23 mouse cellular contexts compared by ENCODE assay signal in the genomic region with DNA sequence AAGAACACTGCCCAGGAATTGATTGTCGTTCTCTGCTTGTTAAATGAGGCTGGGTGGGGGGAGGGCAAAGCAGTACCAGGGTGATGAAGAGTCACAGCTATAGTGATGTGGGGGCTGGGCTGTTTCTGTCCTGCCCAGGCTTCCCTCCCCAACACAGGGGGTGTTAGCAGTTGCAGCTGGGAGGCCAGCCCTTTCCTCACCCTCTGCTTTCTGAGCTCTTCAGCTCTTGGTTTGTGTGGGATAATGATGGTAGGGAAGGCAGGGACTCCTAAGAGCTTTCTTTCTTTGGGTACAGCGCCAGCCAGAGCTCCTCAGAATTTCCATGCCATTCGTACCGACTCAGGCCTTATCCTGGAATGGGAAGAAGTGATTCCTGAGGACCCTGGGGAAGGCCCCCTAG. TPM values are rescaled to one million over a fixed set of nuclear protein-coding genes. Genes with fewer than 3 reads are reported as not detected.
DNase-seq lines count a peak whose midpoint lies in the region; ATAC-seq and TF ChIP-seq lines count a peak whose summit lies in the region.
"Had no signal": no experiment of that assay in that cellular context is flagged by ENCODE, and none has a peak within 500 bp of the region (broad histone marks: within the 10 kb centered on the region; RNA-seq: fewer than 3 reads in every experiment).

No protein-coding gene starts in this region.

- DNase-seq in hindbrain, embryonic 10.5 days (ENCODE audit: low spot score): no peak
- DNase-seq in lung, embryonic 14.5 days: no peak
- DNase-seq in lung, postnatal 36 days: no peak
- peak; percentile 63 for DNase-seq in brain, adult 2 months (ENCODE audit: low read depth, low spot score)
- no peak for DNase-seq in cerebellum, adult 2 months
- DNase-seq: adrenal gland, adult 2 months; adrenal gland, postnatal 25 days; cerebellum, adult 9-10 months; cerebellum, postnatal 25 days; gastrocnemius, postnatal 14 days; heart, adult 2 months; heart, postnatal 14 days; kidney, adult 2 months had no signal

- 26% methylated on average over 4 of the region's 4 CpGs for WGBS in hindbrain, embryonic 10.5 days
- 29% methylated on average over 4 of the region's 4 CpGs for WGBS in hindbrain, embryonic 16.5 days
- 24% methylated on average over 4 of the region's 4 CpGs for WGBS in lung, embryonic 14.5 days
- 35% methylated on average over 4 of the region's 4 CpGs for WGBS in olfactory bulb, adult 2 months
- 55% methylated on average over 4 of the region's 4 CpGs for WGBS in cerebellum, adult 2 months

- no peaks in the 10 kb centered on the region for H3K9me3 ChIP-seq in hindbrain, embryonic 10.5 days
- H3K9me3 ChIP-seq in hindbrain, embryonic 16.5 days (ENCODE audit: control insufficient read depth, low read length): no peaks in the 10 kb centered on the region
- no peaks in the 10 kb centered on the region for H3K9me3 ChIP-seq in lung, embryonic 14.5 days (ENCODE audit: low read depth, low read length)
- H3K9me3 ChIP-seq: embryonic facial prominence, embryonic 12.5 days; forebrain, embryonic 12.5 days; heart, embryonic 15.5 days had no signal

- no peak overlapping the region for H3K9ac ChIP-seq in hindbrain, embryonic 16.5 days (ENCODE audit: low read depth, low read length)
- peak overlapping the region; percentile 13; the same call in 1 of the 2 replicates for H3K9ac ChIP-seq in lung, embryonic 14.5 days
- H3K9ac ChIP-seq: embryonic facial prominence, embryonic 12.5 days; forebrain, embryonic 12.5 days; heart, embryonic 15.5 days; hindbrain, embryonic 14.5 days had no signal

- peaks cover 90% of the 10 kb centered on the region for H3K36me3 ChIP-seq in hindbrain, embryonic 10.5 days
- H3K36me3 ChIP-seq in hindbrain, embryonic 16.5 days (ENCODE audit: control insufficient read depth, insufficient read depth, low read length): peaks cover 14% of the 10 kb centered on the region
- H3K36me3 ChIP-seq in lung, embryonic 14.5 days (ENCODE audit: insufficient read depth): peaks cover 65% of the 10 kb centered on the region
- H3K36me3 ChIP-seq: heart, embryonic 15.5 days had no signal

- TF ChIP-seq CTCF in lung, embryonic 14.5 days (IDR thresholded peaks at IDR 0.05; ENCODE audit: low read depth): no peak
- no peak for TF ChIP-seq CTCF in olfactory bulb, adult 2 months (IDR thresholded peaks at IDR 0.05; ENCODE audit: insufficient read depth, low read depth, low read length)
- TF ChIP-seq CTCF in cerebellum, adult 2 months (IDR thresholded peaks at IDR 0.05; ENCODE audit: borderline replicate concordance, insufficient read depth, low read depth, low read length): no peak

- ATAC-seq in hindbrain, embryonic 16.5 days: no peak
- ATAC-seq in lung, embryonic 14.5 days (ENCODE audit: insufficient read depth): no peak
- ATAC-seq: activated CD4-positive, CD25-positive, alpha-beta regulatory T cell, adult 4 months; forebrain, embryonic 16.5 days; intestine, embryonic 16.5 days; Patski had no signal

- no peak overlapping the region for H3K4me3 ChIP-seq in hindbrain, embryonic 10.5 days
- H3K4me3 ChIP-seq in hindbrain, embryonic 16.5 days (ENCODE audit: low read length): no peak overlapping the region
- no peak overlapping the region for H3K4me3 ChIP-seq in lung, embryonic 14.5 days (ENCODE audit: low read depth, low read length)
- no peak overlapping the region for H3K4me3 ChIP-seq in olfactory bulb, adult 2 months (ENCODE audit: insufficient read depth, low read depth, low read length)
- no peak overlapping the region for H3K4me3 ChIP-seq in cerebellum, adult 2 months (replicated peaks; ENCODE audit: insufficient read depth, low read depth, low read length)
- H3K4me3 ChIP-seq: embryonic facial prominence, embryonic 12.5 days; forebrain, embryonic 12.5 days; heart, adult 2 months; heart, embryonic 15.5 days had no signal

- no peak overlapping the region for H3K4me2 ChIP-seq in hindbrain, embryonic 16.5 days (ENCODE audit: low read length)
- H3K4me2 ChIP-seq in lung, embryonic 14.5 days: no peak overlapping the region
- H3K4me2 ChIP-seq: embryonic facial prominence, embryonic 12.5 days; forebrain, embryonic 12.5 days; heart, embryonic 15.5 days; hindbrain, embryonic 14.5 days had no signal

- peaks cover 53% of the 10 kb centered on the region for H3K4me1 ChIP-seq in hindbrain, embryonic 10.5 days (replicated peaks)
- H3K4me1 ChIP-seq in hindbrain, embryonic 16.5 days (ENCODE audit: control insufficient read depth, insufficient read depth, low read depth, low read length): peaks cover 18% of the 10 kb centered on the region
- no peaks in the 10 kb centered on the region for H3K4me1 ChIP-seq in lung, embryonic 14.5 days (ENCODE audit: insufficient read depth)
- H3K4me1 ChIP-seq in olfactory bulb, adult 2 months (ENCODE audit: control insufficient read depth, insufficient read depth, low read length): peaks cover 73% of the 10 kb centered on the region
- H3K4me1 ChIP-seq in cerebellum, adult 2 months (ENCODE audit: control insufficient read depth, insufficient read depth, low read length): peaks cover 62% of the 10 kb centered on the region

- no peak for TF ChIP-seq POLR2A in olfactory bulb, adult 2 months (IDR thresholded peaks at IDR 0.05; ENCODE audit: insufficient read depth, low read depth, low read length)
- TF ChIP-seq POLR2A in cerebellum, adult 2 months (IDR thresholded peaks at IDR 0.05; ENCODE audit: borderline replicate concordance, insufficient read depth, low read length): no peak

- peaks cover 21% of the 10 kb centered on the region for H3K27me3 ChIP-seq in hindbrain, embryonic 10.5 days (ENCODE audit: insufficient read depth, poor library complexity, severe bottlenecking)
- H3K27me3 ChIP-seq in hindbrain, embryonic 16.5 days (replicated peaks; ENCODE audit: control insufficient read depth, insufficient read depth, low read length): no peaks in the 10 kb centered on the region
- no peaks in the 10 kb centered on the region for H3K27me3 ChIP-seq in lung, embryonic 14.5 days (ENCODE audit: insufficient read depth, low read length)
- no peaks in the 10 kb centered on the region for H3K27me3 ChIP-seq in cerebellum, adult 2 months (ENCODE audit: control insufficient read depth, insufficient read depth, low read length)
- H3K27me3 ChIP-seq: embryonic facial prominence, embryonic 12.5 days; heart, embryonic 15.5 days; Patski had no signal

- 0 out of 2 replicates have a peak overlapping the region, but pooled peaks have one; percentile 45 for H3K27ac ChIP-seq in hindbrain, embryonic 10.5 days
- no peak overlapping the region for H3K27ac ChIP-seq in hindbrain, embryonic 16.5 days (ENCODE audit: low read depth, low read length)
- H3K27ac ChIP-seq in lung, embryonic 14.5 days (ENCODE audit: low read depth): no peak overlapping the region
- peak overlapping the region; percentile 82 for H3K27ac ChIP-seq in olfactory bulb, adult 2 months (ENCODE audit: insufficient read depth, low read depth, low read length)
- H3K27ac ChIP-seq in cerebellum, adult 2 months (ENCODE audit: insufficient read depth, low read length): no peak overlapping the region
- H3K27ac ChIP-seq: embryonic facial prominence, embryonic 12.5 days; forebrain, embryonic 12.5 days; heart, adult 2 months; heart, embryonic 15.5 days; hindbrain, embryonic 14.5 days had no signal

RNA-seq across cellular contexts. Expression of a gene that starts 10.9 kb away (rescaled TPM):
- polyA plus RNA-seq in hindbrain, embryonic 10.5 days (2016; fragmentation: Nextera tagmentation; extraction: Ambion mirVana): 21.5 and 23.5 TPM in 2 replicates
- 28.5 and 30.0 TPM in 2 replicates for polyA plus RNA-seq in hindbrain, embryonic 16.5 days (2015; fragmentation: Nextera tagmentation; extraction: Ambion mirVana)
- polyA plus RNA-seq in lung, embryonic 14.5 days (2014; fragmentation: Nextera tagmentation; extraction: Ambion mirVana): 19.0 and 21.9 TPM in 2 replicates
- not detected in 2 replicates for polyA plus RNA-seq in olfactory bulb, adult 2 months (2012; ENCODE audit: insufficient read depth, insufficient read length, low replicate concordance, missing spikeins)
- polyA plus RNA-seq in cerebellum, adult 2 months (2012; rRNA removed): 150 and 154 TPM in 2 replicates

RNA-seq across cellular contexts. Expression of a gene that starts 21.1 kb away (rescaled TPM):
- polyA plus RNA-seq in hindbrain, embryonic 10.5 days (2016; fragmentation: Nextera tagmentation; extraction: Ambion mirVana): 40.2 and 41.6 TPM in 2 replicates
- 16.5 and 19.4 TPM in 2 replicates for polyA plus RNA-seq in hindbrain, embryonic 16.5 days (2015; fragmentation: Nextera tagmentation; extraction: Ambion mirVana)
- polyA plus RNA-seq in lung, embryonic 14.5 days (2014; fragmentation: Nextera tagmentation; extraction: Ambion mirVana): 30.7 and 34.2 TPM in 2 replicates
- not detected in 2 replicates for polyA plus RNA-seq in olfactory bulb, adult 2 months (2012; ENCODE audit: insufficient read depth, insufficient read length, low replicate concordance, missing spikeins)
- 15.9 and 17.5 TPM in 2 replicates for polyA plus RNA-seq in cerebellum, adult 2 months (2012; rRNA removed)

RNA-seq across cellular contexts. Expression of a gene that starts 48.2 kb away (rescaled TPM):
- polyA plus RNA-seq in hindbrain, embryonic 10.5 days (2016; fragmentation: Nextera tagmentation; extraction: Ambion mirVana): not detected in 2 replicates
- 1.6 and 1.7 TPM in 2 replicates for polyA plus RNA-seq in hindbrain, embryonic 16.5 days (2015; fragmentation: Nextera tagmentation; extraction: Ambion mirVana)
- 0.66 and 0.83 TPM in 2 replicates for polyA plus RNA-seq in lung, embryonic 14.5 days (2014; fragmentation: Nextera tagmentation; extraction: Ambion mirVana)
- polyA plus RNA-seq in olfactory bulb, adult 2 months (2012; ENCODE audit: insufficient read depth, insufficient read length, low replicate concordance, missing spikeins): not detected in 2 replicates
- 16.5 and 19.1 TPM in 2 replicates for polyA plus RNA-seq in cerebellum, adult 2 months (2012; rRNA removed)
- polyA plus RNA-seq: activated CD4-positive, CD25-positive, alpha-beta regulatory T cell, adult 4 months; embryonic facial prominence, embryonic 12.5 days; forebrain, embryonic 12.5 days had no signal

Comparison
In these comparisons a context has a peak if more than half of its experiments do, and no peak if none do; other contexts are left out.
1. H3K27ac ChIP-seq: peak in hindbrain, embryonic 10.5 days (single experiment) and olfactory bulb, adult 2 months (single experiment); none in hindbrain, embryonic 16.5 days (single experiment), lung, embryonic 14.5 days (single experiment) and cerebellum, adult 2 months (single experiment).
2. RNA of a gene that starts 21.1 kb away (polyA plus RNA-seq): 40.2 to 41.6 TPM in hindbrain, embryonic 10.5 days, 30.7 to 34.2 TPM in lung, embryonic 14.5 days, 16.5 to 19.4 TPM in hindbrain, embryonic 16.5 days and 15.9 to 17.5 TPM in cerebellum, adult 2 months; not detected in olfactory bulb, adult 2 months; every median in the first group is over 10 times any median in the second.